Mouse (Mus musculus): ENCODE measurements at regions not wholly inside any gene's neighbourhood (a gene's known extent, or its start where the extent isn't known, plus 50 kb on each side); places are given as distances from the start of the nearest gene placed in this dataset.

DNA sequence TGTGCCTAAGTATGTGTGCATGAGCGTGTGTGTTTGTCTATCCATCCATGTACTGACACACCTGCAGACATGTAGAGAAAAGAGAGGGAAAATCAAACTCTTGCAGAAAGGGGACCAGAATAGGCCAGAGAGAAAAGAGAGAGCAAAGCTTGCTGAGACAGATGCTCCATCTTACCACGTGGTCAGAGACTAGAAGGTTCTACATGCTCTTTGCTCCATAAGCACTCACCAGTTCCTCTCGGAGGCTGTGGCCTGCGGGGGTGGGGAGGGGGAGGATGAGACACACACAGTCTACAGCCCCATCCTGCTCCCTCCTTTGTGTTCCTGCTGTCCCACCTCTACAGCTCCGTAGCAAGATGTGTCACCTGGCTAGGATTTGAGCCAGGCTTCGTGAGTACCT is 119.7 kb upstream of the Rreb1 start:
- DNase-seq (ENCODE audit: low spot score in 2 of 2) = no peak

DNA sequence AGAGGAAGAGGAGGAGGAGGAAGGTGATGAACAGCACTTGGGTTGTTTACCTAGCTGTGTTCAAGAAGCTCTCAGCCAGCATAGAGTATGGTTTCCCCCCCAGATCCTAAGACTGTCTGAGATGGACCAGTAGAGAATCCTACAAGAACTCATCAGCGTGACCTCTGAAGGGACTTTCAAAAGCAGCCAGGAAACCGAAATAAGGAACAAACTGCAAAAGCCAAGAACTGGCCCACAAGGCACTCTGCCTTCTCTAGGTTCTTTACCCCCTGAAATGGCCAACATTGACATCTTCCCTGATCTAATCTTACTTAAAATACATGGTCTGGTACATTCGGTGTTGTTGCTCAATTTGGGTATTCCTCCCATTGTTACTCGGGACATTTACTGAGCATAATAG is 118.1 kb upstream of the Rreb1 start:
- DNase-seq (ENCODE audit: low spot score in 2 of 2) = no peak

- no peak for DNase-seq (ENCODE audit: low spot score in 2 of 2)
Observed at GRCm38 (mm10) chr13:37660668-37661067, 117.5 kb upstream of the Rreb1 start.

DNA sequence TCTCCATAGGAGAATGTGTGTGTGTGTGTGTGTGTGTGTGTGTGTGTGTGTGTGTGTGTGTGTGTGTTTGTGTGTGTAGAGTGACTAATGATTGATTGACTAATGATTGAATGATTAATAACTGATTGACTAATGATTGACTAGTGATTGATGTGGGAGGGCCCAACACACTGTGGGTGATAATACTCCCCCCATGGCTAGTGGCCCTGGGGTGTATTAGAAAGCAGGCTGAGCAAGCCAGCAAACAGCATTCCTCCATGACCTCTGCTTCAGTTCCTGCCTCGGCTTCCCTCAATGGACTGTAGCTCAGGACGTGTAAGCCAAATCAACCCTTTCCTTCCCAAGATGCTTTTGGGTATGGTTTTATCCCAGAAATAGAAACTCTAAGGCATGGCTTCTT is 114.1 kb upstream of the Rreb1 start:
- no peak for DNase-seq (ENCODE audit: low spot score in 2 of 2)

- no peak for DNase-seq (ENCODE audit: low spot score in 2 of 2)
Observed at GRCm38 (mm10) chr13:37666207-37667003, 111.8 kb upstream of the Rreb1 start.

DNA sequence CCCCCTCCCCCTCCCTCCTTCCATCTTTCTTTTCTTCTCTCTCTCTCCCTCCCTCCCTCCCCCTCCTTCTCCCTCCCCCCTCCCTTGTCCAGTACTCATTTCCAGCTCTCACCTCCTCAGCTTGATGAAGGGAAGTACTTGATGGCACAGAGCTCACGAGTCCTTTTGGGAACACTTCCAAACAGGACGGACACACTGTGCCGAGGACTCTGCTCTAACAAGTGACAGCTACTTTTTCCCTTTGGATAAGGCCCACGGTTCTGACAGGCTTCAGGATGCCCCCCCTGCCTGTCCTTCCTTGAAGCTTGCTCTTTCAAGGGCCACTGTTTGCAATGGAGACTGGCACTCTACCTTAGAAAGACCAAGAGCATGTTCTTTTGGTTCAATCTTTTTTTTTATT is 110.8 kb upstream of the Rreb1 start:
- DNase-seq (ENCODE audit: low spot score in 2 of 2) = no peak

- DNase-seq (ENCODE audit: low spot score in 2 of 2) = no peak
Observed at GRCm38 (mm10) chr13:37667871-37668270, 110.3 kb upstream of the Rreb1 start.

- no peak for DNase-seq (ENCODE audit: low spot score in 2 of 2)
Observed at GRCm38 (mm10) chr13:37671109-37671508, 107.1 kb upstream of the Rreb1 start.

DNA sequence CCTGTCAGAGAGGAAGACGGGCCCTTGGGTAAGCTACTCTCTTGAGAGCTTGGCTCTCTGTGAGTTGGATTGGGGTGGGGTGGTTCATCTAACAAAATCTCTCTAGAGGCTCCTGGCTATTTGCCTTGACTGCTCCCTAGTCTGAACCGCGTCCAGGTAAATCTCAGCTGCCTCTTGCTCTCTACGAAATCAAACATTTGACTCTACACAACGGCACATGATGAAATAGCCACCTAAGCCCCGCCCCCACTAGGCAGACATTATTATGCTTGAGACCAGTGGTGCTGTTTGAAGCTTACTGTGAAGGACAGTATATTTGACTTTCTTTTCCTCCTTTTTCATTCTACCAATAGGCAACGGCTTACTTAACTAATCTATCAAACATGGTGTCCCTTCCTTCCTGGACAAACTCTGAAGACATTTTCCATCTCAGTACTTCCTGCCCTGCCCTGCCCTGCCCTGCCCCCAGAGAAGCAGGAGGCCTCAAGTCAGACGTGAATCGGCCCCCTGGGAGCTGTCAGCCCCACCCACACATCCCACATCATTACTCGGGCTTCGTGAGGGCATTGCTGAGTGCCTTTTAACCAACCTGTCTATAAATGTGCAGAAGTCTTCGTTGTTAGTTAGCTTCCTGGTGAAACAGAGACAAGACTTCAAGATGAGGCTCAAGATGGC is 103.4 kb upstream of the Rreb1 start:
- DNase-seq (ENCODE audit: low spot score in 2 of 2) = no peak

- no peak for DNase-seq (ENCODE audit: low spot score in 2 of 2)
Observed at GRCm38 (mm10) chr13:37675718-37676117, 102.5 kb upstream of the Rreb1 start.

- DNase-seq (ENCODE audit: low spot score in 2 of 2) = no peak
Observed at GRCm38 (mm10) chr13:37676912-37677311, 101.3 kb upstream of the Rreb1 start.

GRCm38 (mm10) chr13:37678251-37678650 is 99.9 kb upstream of the Rreb1 start:
- DNase-seq (ENCODE audit: low spot score in 2 of 2) = no peak

- DNase-seq (ENCODE audit: low spot score in 2 of 2) = no peak
Observed at GRCm38 (mm10) chr13:37678772-37679171, 99.4 kb upstream of the Rreb1 start.

DNA sequence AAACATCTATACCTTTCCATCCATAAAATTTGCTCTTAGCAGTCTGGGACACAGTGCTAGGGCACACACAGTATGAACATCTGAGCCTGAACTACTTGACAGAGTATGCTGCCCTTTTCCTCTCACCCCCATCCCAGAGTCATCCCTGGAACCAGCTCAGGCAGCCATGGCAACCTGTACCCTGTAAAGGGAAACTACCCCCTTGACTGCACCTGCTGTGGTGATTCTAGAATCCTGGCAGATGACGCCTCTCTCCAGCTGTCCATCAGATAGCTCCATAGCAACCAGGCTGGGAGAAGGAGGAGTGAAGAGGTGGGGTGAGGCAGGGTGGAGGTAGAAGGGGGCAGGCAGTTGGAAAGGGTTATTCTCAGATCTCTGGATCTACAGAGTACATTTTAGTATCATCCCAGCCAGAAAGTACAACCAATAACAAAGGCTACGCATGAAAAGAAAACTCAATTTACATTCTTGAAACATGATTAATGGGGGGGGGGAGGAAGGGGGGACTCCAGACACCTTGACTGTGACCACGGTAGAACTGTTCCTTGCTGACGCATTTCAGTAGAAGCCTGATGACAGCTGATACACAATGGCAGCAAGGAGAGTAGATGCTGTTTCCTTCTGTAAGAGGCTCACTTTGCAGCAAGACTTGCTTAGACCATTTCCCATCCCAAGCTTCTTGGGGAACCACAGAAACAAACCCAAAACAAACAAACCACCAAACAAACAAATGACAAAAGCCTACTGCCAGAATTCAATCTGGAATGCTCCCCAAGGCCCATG is 97.2 kb upstream of the Rreb1 start:
- peak; percentile 11 to 34 for DNase-seq (ENCODE audit: low spot score in 2 of 2)

- no peak for DNase-seq (ENCODE audit: low spot score in 2 of 2)
Observed at GRCm38 (mm10) chr13:37683045-37683679, 95.0 kb upstream of the Rreb1 start.

DNA sequence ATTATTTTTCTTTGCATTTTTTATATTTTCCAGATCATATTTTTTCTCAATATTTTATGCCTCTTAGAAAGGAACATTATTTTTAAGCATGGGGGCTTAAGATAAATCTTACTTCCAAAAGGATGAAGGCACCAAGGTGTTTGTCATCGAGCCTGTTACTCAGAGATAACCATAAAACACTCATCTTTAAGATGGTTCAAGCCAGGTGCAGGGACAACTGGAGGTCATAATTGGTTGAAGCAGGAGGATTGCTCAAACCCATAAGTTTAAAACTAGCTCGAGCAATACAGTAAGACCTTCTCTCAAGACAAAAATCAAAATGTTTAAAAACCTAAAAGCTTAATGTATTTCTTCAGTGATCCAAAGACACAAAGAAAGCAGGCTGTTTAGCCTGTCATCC is 92.6 kb upstream of the Rreb1 start:
- DNase-seq (ENCODE audit: low spot score in 2 of 2) = no peak

DNA sequence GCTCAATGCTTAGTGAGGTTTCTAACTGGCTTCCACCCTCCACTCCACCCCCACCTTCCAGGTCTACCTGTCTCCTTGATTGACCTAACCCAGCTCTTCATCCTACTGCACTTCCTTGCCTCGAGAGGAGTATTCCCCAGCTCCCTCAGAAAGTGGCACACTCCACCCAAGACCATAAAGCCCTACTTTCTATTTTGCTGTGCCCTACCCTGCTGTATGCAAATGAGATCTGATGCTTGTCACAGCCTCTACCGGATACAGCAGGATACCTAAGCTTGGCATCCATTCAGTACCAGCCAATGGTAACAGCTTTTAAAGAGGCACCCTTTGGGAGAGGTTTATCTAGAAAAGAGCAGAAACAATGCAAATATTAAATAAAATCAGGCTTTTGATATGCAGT is 92.1 kb upstream of the Rreb1 start:
- DNase-seq (ENCODE audit: low spot score in 2 of 2) = no peak

- DNase-seq (ENCODE audit: low spot score in 2 of 2) = no peak
Observed at GRCm38 (mm10) chr13:37689127-37689777, 88.9 kb upstream of the Rreb1 start.

GRCm38 (mm10) chr13:37691855-37692445 is 86.2 kb upstream of the Rreb1 start:
- no peak for DNase-seq (ENCODE audit: low spot score in 2 of 2)

DNA sequence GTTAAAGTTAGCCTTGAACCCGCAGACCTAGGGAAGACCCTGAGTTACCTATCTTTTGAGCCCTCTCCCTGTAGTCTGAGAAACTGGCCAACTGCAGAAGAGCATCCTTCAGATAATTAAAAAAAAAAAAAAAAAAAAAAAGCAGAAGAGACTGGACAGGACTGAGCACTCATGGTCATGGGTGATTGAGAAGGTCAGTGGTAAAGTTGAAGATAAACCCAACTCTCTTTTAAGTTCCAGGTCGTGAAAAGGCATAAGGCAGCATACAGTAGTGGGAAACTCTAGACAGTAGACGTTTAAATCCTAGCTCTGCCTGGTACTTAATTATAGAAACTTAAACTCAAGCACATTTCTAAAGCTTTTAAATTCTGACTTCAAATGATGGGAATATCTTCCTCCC is 84.6 kb upstream of the Rreb1 start:
- no peak for DNase-seq (ENCODE audit: low spot score in 2 of 2)

DNA sequence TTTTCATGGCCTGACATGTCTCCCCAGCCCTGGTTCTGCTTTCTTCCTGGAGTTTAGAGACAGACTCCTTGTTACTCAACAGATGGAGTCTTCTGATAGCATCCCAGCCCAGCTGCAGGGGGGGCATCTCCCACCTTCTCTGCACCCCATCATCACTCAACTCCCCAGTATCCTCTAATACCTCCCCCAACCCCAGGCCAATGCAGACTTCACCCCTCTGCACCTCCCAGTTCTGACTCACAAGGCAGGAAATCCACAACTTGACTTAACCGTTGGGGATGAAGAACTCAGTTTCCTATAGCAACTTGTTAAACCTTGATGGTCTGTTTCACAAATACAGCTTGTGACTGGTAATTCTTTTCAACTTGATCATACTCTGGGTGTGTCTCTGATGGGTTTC is 73.7 kb upstream of the Rreb1 start:
- no peak for DNase-seq (ENCODE audit: low spot score in 2 of 2)
